Mouse (Mus musculus) CH12.LX (cell line): ENCODE data around the gene Nup62.

Experiments used
- BHLHE40 ChIP-seq: IDR thresholded peaks from 2 replicates; pipeline ENCODE4 v1.6.1; 2011; ENCODE audit warnings: mild to moderate bottlenecking, low read depth, low read length, improper control_type of control experiment
- CHD1 ChIP-seq: IDR thresholded peaks from 2 replicates; pipeline ENCODE4 v1.6.1; 2012; ENCODE audit warnings: low read depth, low read length, improper control_type of control experiment, inconsistent platforms
- CTCF ChIP-seq, 2 experiments: IDR thresholded peaks in 1 of 2; conservative IDR thresholded peaks in 1 of 2; 2 replicates each; pipeline ENCODE4 v1.5.1; 2011 to 2012; ENCODE audit warnings: low read depth in 2 of 2, low read length in 2 of 2, improper control_type of control experiment in 1 of 2, inconsistent platforms in 1 of 2, mild to moderate bottlenecking in 1 of 2, moderate library complexity in 1 of 2
- GABPA ChIP-seq: IDR thresholded peaks from 2 replicates; pipeline ENCODE4 v1.6.1; 2012; ENCODE audit warnings: low read depth, low read length, improper control_type of control experiment, inconsistent platforms; ENCODE audit not compliant: insufficient replicate concordance
- KAT2A ChIP-seq: IDR thresholded peaks from 2 replicates; pipeline ENCODE4 v1.6.1; 2012; ENCODE audit warnings: low read length, improper control_type of control experiment, inconsistent platforms; ENCODE audit not compliant: insufficient replicate concordance
- MAX ChIP-seq: IDR thresholded peaks from 2 replicates; pipeline ENCODE4 v1.6.1; 2011; ENCODE audit warnings: low read length, improper control_type of control experiment
- POLR2A ChIP-seq: IDR thresholded peaks from 2 replicates; pipeline ENCODE4 v1.6.1; 2011; ENCODE audit warnings: low read depth, mild to moderate bottlenecking, improper control_type of control experiment, low read length
- ZKSCAN1 ChIP-seq: IDR thresholded peaks from 2 replicates; pipeline ENCODE4 v1.6.1; 2012; ENCODE audit warnings: low read depth, inconsistent platforms, low read length, improper control_type of control experiment, borderline replicate concordance

DNA sequence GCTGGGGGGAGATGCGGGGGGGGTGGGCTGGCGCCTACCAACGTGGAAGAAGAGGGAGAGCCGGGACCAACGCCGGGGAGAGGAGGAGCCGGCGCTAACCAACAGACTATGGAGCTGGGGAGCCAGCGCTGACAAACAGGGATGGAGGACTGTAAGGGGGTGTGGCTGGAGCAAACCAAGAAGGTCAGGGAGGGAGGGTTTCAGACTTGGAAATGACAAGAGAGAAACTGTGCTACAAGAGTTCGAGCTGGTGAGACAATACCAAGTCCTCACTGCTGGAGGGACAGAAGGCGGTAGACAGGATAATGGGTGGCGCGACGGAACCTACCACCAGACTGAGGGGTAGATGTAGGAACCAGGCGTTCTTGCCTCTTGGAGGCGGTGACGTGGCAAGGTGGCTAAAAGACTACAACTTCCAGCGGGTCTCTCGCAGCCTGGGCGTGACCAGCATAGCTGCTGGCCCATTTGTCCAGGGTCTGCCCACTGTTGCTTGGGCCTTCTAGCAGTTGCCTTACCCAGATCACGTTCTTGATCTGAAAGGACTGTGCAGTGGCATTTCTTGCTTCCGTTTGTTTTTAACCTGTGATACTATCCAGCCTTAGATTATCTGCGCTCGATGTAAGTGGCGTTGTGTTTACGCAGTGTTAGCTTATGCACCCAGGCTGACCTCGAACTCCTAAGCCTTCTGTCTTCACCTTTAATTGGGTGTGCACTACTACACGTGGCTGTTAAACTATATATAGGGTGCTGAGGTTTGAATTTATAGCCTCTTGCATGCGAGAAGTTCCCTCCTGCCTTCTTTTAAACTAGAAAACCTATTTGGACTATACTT is 54.0 kb downstream of the Nup62 start, which contains the start of gene Ptov1:
- TF ChIP-seq BHLHE40, result no peak
- peak; percentile 97 for TF ChIP-seq CHD1
- TF ChIP-seq CTCF (conservative IDR thresholded peaks at IDR 0.05 in 1 of 2, IDR thresholded peaks at IDR 0.05 in 1 of 2; ENCODE audit: low read depth in 2 of 2, low read length in 2 of 2), result no peak
- TF ChIP-seq GABPA, result no peak
- no peak for TF ChIP-seq ZKSCAN1
- 0 out of 2 replicates have a peak, but pooled peaks have one; percentile 18 for TF ChIP-seq POLR2A
- TF ChIP-seq MAX, result no peak
- 0 out of 2 replicates have a peak, but pooled peaks have one; percentile 14 for TF ChIP-seq KAT2A
